Mouse (Mus musculus) bone marrow, adult 2 months (tissue): Measurements from ENCODE around the gene Med10.

Experiments used
- CTCF ChIP-seq: fragments of 200-500 bp; IDR thresholded peaks from 2 replicates; pipeline ENCODE4 v1.5.1; 2011; ENCODE audit warnings: low read length, control low read depth; ENCODE audit not compliant: control insufficient read depth, insufficient read depth
- POLR2A ChIP-seq: fragments of 200-500 bp; IDR thresholded peaks from 2 replicates; pipeline ENCODE4 v1.6.1; 2011; ENCODE audit warnings: low read depth, mild to moderate bottlenecking, control low read depth, low read length, borderline replicate concordance; ENCODE audit not compliant: control insufficient read depth

- TF ChIP-seq CTCF (no peak), POLR2A (no peak)
These were observed 50.1 kb downstream of the Med10 start for GRCm38 (mm10) chr13:69852313-69852712.
